Mouse (Mus musculus) heart, adult 8-10 months (tissue): ENCODE results near the gene Rps2. TPM values are rescaled to one million over a fixed set of nuclear protein-coding genes. Genes with fewer than 3 reads are reported as not detected.

Source experiments
- DNase-seq: peaks from one replicate; pipeline ENCODE4 v3.0.0; 2022; ENCODE audit warnings: low spot score
- total RNA-seq, 4 experiments: library from RNA; stranded (reverse); gene quantifications; 2 replicates each; pipeline ENCODE4 v1.2.4; 2022

Rps2 gene
- total RNA-seq, 4 experiments from 2014 or later: 631 to 768 (median 679) TPM

DNA sequence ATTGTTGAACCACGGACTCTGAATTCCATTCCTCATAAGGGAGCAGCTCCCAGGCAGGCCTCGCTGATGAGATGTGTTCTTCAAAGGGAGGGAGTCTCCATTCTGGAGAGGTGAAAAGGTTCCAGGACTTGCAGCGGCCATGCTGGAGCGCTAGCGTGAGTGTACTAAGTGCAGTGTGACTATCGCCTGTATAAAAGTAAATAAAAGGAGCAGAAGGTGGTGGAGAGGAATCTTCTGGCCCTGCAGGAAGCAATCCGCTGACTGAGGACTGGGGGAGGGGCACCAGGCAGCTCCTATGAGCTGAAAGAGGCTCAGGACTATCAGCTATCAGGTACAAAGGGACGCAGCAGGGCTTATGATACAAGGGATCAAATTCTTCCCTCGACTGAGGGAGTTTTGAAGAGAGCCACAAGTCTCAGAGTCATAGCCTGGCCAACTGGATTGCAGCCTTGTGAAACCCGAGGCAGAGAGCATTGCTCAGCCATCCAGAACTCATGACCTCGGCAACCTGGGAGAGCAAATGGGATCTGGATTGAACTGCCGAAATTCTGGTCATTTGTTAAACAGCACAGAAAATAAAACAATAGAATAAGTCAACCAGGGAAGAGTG is 48.5 kb downstream of the Rps2 start:
- no peak for DNase-seq

DNA sequence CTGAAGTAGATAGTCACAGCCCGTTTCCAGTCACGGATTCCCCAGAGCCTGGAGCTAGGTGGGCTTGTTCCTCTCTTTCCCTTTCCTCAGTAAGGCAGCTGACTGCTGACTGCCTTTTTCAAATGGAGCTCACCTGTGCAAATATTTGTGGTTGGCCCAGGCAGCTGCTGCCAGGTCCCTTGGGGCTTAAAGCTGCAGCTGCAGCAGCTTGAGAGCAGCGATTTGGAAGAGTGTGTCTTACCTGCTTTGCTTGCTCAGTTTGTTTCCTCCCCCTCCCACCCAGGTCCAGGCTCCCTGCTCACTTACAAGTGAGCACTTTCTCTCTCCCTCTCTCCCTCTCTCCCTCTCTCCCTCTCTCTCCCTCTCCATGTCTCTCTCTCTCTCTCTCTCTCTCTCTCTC is 51.2 kb downstream of the Rps2 start:
- DNase-seq: no peak

Other genes starting within 250 kb of the Rps2 start
- gene E4f1, start 247.8 kb upstream of the Rps2 start, total RNA-seq: 10 to 100 TPM; 11.2 to 14.7 (median 11.9) TPM
- gene Pgp, start 247.7 kb upstream of the Rps2 start, total RNA-seq: 10 to 100 TPM; 39.9 to 44.4 (median 41.4) TPM
- under 1 TPM in 2 of 4 experiments, not detected in 2; 0.28 to 0.31 TPM for gene Bricd5, start 244.2 kb upstream of the Rps2 start, total RNA-seq
- gene Mlst8, start 239.0 kb upstream of the Rps2 start, total RNA-seq: 10 to 100 TPM; 10.5 to 11.8 (median 11.0) TPM
- gene Caskin1, start 229.5 kb upstream of the Rps2 start, total RNA-seq: under 1 TPM; 0.16 to 0.23 (median 0.19) TPM
- 10 to 100 TPM; 37.0 to 50.9 (median 42.7) TPM for gene Traf7, start 190.2 kb upstream of the Rps2 start, total RNA-seq
- gene Rab26, start 183.9 kb upstream of the Rps2 start, total RNA-seq: under 1 TPM in 3 of 4 experiments, not detected in 1; 0.23 to 0.50 (median 0.25) TPM
- 10 to 100 TPM; 27.8 to 43.0 (median 34.9) TPM for gene Pkd1, start 168.3 kb upstream of the Rps2 start, total RNA-seq
- 100 to 1,000 TPM; 123 to 135 (median 133) TPM for gene Tsc2, start 85.5 kb upstream of the Rps2 start, total RNA-seq
- gene Nthl1, start 85.4 kb upstream of the Rps2 start, total RNA-seq: 1 to 10 TPM; 2.6 to 3.5 (median 2.8) TPM
- gene Slc9a3r2, start 67.8 kb upstream of the Rps2 start, total RNA-seq: 100 to 1,000 TPM in 2 of 4 experiments, 10 to 100 TPM in 2; 87.7 to 110 (median 101) TPM
- gene Npw, start 59.7 kb upstream of the Rps2 start, total RNA-seq: not detected
- gene Zfp598, start 48.4 kb upstream of the Rps2 start, total RNA-seq: 10 to 100 TPM; 14.3 to 17.0 (median 15.9) TPM
- under 1 TPM in 2 of 4 experiments, not detected in 2; 0.14 to 0.24 TPM for gene Syngr3, start 28.2 kb upstream of the Rps2 start, total RNA-seq
- gene Gfer, start 22.0 kb upstream of the Rps2 start, total RNA-seq: 10 to 100 TPM; 20.0 to 22.2 (median 21.1) TPM
- gene Noxo1, start 21.9 kb upstream of the Rps2 start, total RNA-seq: under 1 TPM; 0.49 to 0.84 (median 0.58) TPM
- 10 to 100 TPM; 14.4 to 21.6 (median 17.3) TPM for gene Tbl3, start 10.5 kb upstream of the Rps2 start, total RNA-seq
- gene Rnf151, start 53 bp upstream of the Rps2 start, total RNA-seq: under 1 TPM in 1 of 4 experiments, not detected in 3; 0.23 TPM
- 1,000 to 10,000 TPM in 1 of 4 experiments, 100 to 1,000 TPM in 3; 975 to 1,073 (median 990) TPM for gene Ndufb10, start 6.4 kb downstream of the Rps2 start, total RNA-seq
- 100 to 1,000 TPM; 389 to 453 (median 417) TPM for gene Rpl3l, start 9.7 kb downstream of the Rps2 start, total RNA-seq
- 100 to 1,000 TPM; 172 to 208 (median 186) TPM for gene Msrb1, start 18.5 kb downstream of the Rps2 start, total RNA-seq
- not detected for gene Hs3st6, start 34.9 kb downstream of the Rps2 start, total RNA-seq
- under 1 TPM in 1 of 4 experiments, not detected in 3; 0.19 TPM for gene Meiob, start 86.2 kb downstream of the Rps2 start, total RNA-seq
- gene Hagh, start 122.0 kb downstream of the Rps2 start, total RNA-seq: 10 to 100 TPM; 78.0 to 97.5 (median 87.2) TPM
- 10 to 100 TPM; 85.1 to 94.4 (median 88.7) TPM for gene Fahd1, start 132.2 kb downstream of the Rps2 start, total RNA-seq
- gene Igfals, start 147.9 kb downstream of the Rps2 start, total RNA-seq: 10 to 100 TPM in 2 of 4 experiments, 1 to 10 TPM in 2; 7.8 to 14.5 (median 11.1) TPM
- gene Nubp2, start 168.2 kb downstream of the Rps2 start, total RNA-seq: 10 to 100 TPM; 17.2 to 20.1 (median 19.2) TPM
- gene Spsb3, start 168.5 kb downstream of the Rps2 start, total RNA-seq: 10 to 100 TPM; 25.8 to 29.3 (median 27.7) TPM
- 10 to 100 TPM; 19.4 to 23.5 (median 21.1) TPM for gene Eme2, start 177.0 kb downstream of the Rps2 start, total RNA-seq
- 100 to 1,000 TPM in 2 of 4 experiments, 10 to 100 TPM in 2; 88.8 to 125 (median 109) TPM for gene Mrps34, start 177.0 kb downstream of the Rps2 start, total RNA-seq
- gene Nme3, start 178.4 kb downstream of the Rps2 start, total RNA-seq: 10 to 100 TPM; 29.0 to 31.4 (median 29.5) TPM
- gene Mapk8ip3, start 218.9 kb downstream of the Rps2 start, total RNA-seq: 10 to 100 TPM; 55.0 to 69.0 (median 62.5) TPM
- 10 to 100 TPM in 2 of 4 experiments, 1 to 10 TPM in 2; 6.4 to 12.8 (median 9.6) TPM for gene Jpt2, start 242.6 kb downstream of the Rps2 start, total RNA-seq